Mouse (Mus musculus) midbrain, embryonic 14.5 days (tissue): Measurements from ENCODE around the gene Mcu. TPM values are rescaled to one million over a fixed set of nuclear protein-coding genes. Genes with fewer than 3 reads are reported as not detected.

Experiments used
- ATAC-seq: fragments of 200-750 bp; cut with Nextera tagmentation; 2 replicates; pipeline ENCODE4 v1.8.0; 2017; ENCODE audit warnings: moderate number of reproducible peaks, moderate library complexity; ENCODE audit not compliant: low FRiP score, low TSS enrichment
- DNase-seq: peaks from one replicate; pipeline ENCODE4 v3.0.0-alpha.2; 2015
- H3K27ac ChIP-seq: fragments of 300-500 bp; sonication (generic); replicated peaks from 2 replicates; pipeline ENCODE4 v1.5.1; 2014; ENCODE audit warnings: mild to moderate bottlenecking, low read depth, low read length, moderate library complexity
- H3K27me3 ChIP-seq: fragments of 300-500 bp; sonication (generic); 2 replicates; pipeline ENCODE4 v1.6.1; 2014; ENCODE audit warnings: low read length, control low read depth, mixed read lengths; ENCODE audit not compliant: control insufficient read depth, insufficient read depth
- H3K36me3 ChIP-seq: fragments of 300-500 bp; sonication (generic); 2 replicates; pipeline ENCODE4 v1.6.1; 2014; ENCODE audit warnings: low read length, control low read depth; ENCODE audit not compliant: control insufficient read depth, insufficient read depth
- H3K4me1 ChIP-seq: fragments of 300-500 bp; sonication (generic); 2 replicates; pipeline ENCODE4 v1.6.1; 2014; ENCODE audit warnings: mild to moderate bottlenecking, antibody characterized with exemption, low read length, control low read depth; ENCODE audit not compliant: control insufficient read depth, insufficient read depth
- H3K4me2 ChIP-seq: fragments of 300-500 bp; sonication (generic); 2 replicates; pipeline ENCODE4 v1.6.1; 2014; ENCODE audit warnings: mild to moderate bottlenecking, low read length, moderate library complexity
- H3K4me3 ChIP-seq: fragments of 300-500 bp; sonication (generic); replicated peaks from 2 replicates; pipeline ENCODE4 v1.5.1; 2014; ENCODE audit warnings: low read depth, low read length
- H3K9ac ChIP-seq: fragments of 300-500 bp; sonication (generic); replicated peaks from 2 replicates; pipeline ENCODE4 v1.6.1; 2014; ENCODE audit warnings: mild to moderate bottlenecking, low read length, moderate library complexity
- H3K9me3 ChIP-seq: fragments of 300-500 bp; sonication (generic); 2 replicates; pipeline ENCODE4 v1.6.1; 2016; ENCODE audit warnings: low read length, control low read depth, mixed read lengths; ENCODE audit not compliant: control insufficient read depth
- WGBS: fragments of 180-500 bp; shearing (Covaris S2); extraction: QIAGEN DNeasy Blood & Tissue Kit; methylation state at CpG from one replicate; pipeline ENCODE4 v1.1.7; 2014; 5-methylcytosine and 5-hydroxymethylcytosine counted together
- polyA plus RNA-seq: library from polyadenylated mRNA; unstranded; fragments of >200 nt; fragmentation: Nextera tagmentation; extraction: Ambion mirVana; gene quantifications from 2 replicates; pipeline ENCODE4 v1.2.1, GENCODE M21; 2014

Mcu gene
- polyA plus RNA-seq, 1 experiment from 2014 or later: 24.7 TPM

- no peak overlapping the region for H3K27ac ChIP-seq
- H3K4me2 ChIP-seq: no peak overlapping the region
- ATAC-seq: no peak
- no peak overlapping the region for H3K4me3 ChIP-seq
- 87% methylated on average over 11 of the region's 11 CpGs for WGBS
- H3K9ac ChIP-seq: no peak overlapping the region
- H3K36me3 ChIP-seq: no peaks in the 10 kb centered on the region
- no peaks in the 10 kb centered on the region for H3K9me3 ChIP-seq
- H3K4me1 ChIP-seq: no peaks in the 10 kb centered on the region
- no peaks in the 10 kb centered on the region for H3K27me3 ChIP-seq
- no peak for DNase-seq
These were observed 89.2 kb downstream of the Mcu start for GRCm38 (mm10) chr10:59527311-59527710.

DNA sequence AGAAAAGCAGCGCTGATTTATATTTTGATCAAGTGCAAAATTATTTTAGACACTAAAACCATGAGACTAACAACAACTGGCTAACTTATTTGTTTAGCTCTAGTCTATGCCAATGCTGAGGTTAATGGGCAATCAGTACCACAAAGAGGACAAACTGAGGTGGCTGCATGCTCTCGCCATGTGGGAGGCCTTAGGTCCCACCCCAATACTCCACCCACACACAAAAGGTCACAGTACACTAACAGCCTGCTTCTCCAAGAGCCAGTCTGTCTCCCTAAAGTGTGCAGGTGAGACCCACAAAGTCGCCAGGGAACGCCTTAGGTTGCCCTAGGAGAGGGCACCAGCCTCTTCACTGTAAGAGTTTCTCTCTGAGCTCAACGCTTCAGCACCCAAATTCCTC is 91.8 kb downstream of the Mcu start:
- no peaks in the 10 kb centered on the region for H3K4me1 ChIP-seq
- H3K9me3 ChIP-seq: no peaks in the 10 kb centered on the region
- no peaks in the 10 kb centered on the region for H3K36me3 ChIP-seq
- 84% methylated on average over 5 of the region's 5 CpGs for WGBS
- no peak overlapping the region for H3K27ac ChIP-seq
- no peak overlapping the region for H3K4me3 ChIP-seq
- no peak overlapping the region for H3K4me2 ChIP-seq
- H3K9ac ChIP-seq: no peak overlapping the region
- ATAC-seq (no peak), DNase-seq (no peak)
- H3K27me3 ChIP-seq: no peaks in the 10 kb centered on the region

DNA sequence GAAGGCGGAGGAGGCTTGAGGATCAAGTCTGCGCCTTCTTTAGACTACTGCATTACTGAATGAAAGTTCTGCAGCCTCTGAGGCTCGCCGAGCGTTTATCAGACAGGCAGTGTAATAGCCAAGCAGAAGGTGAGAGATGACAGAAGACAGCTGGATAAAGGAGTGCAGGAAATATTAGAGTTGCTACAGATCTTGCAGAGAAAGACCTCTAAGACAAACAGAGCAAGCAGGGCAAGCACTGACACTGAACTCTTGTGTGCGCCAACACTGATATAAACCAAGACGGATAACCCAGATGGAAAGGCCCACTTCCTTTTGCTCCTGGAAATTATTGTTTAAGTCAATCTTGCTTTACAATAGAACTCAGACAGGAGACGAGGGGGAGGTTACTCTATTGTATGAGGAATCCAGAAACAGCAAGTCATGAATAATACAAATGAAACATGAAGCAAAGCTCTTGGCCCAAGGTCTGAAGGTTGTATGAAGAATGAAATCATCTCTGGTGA is 92.6 kb downstream of the Mcu start:
- Histone ChIP-seq H3K4me3 (no peak overlapping the region), H3K36me3 (no peaks in the 10 kb centered on the region), H3K27me3 (no peaks in the 10 kb centered on the region), H3K4me1 (no peaks in the 10 kb centered on the region), H3K4me2 (no peak overlapping the region), H3K9me3 (no peaks in the 10 kb centered on the region), H3K27ac (no peak overlapping the region), H3K9ac (no peak overlapping the region)
- DNase-seq (no peak), ATAC-seq (no peak)
- WGBS: 56% methylated on average over 8 of the region's 8 CpGs

DNA sequence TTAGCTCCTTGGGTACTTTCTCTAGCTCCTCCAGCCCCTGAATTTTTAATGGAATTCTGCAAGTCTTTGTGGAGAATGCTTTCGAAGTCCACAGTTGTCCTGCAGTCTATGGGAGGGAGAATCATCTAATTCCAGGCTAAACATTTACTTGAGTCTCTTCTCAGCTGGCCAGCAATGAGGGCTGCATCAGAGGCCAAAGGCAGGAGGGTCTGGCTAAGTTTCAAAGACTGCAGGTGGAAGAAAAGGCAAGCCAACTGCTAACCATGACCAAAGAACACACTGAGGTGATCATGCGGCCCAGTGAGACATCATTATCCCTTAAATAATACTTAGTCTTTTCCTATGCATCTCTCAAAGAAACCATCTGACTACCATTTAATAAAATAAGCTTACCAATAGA is 95.8 kb downstream of the Mcu start:
- no peak for ATAC-seq
- no peak for DNase-seq
- Histone ChIP-seq H3K27me3 (no peaks in the 10 kb centered on the region), H3K36me3 (no peaks in the 10 kb centered on the region), H3K4me1 (no peaks in the 10 kb centered on the region), H3K4me3 (no peak overlapping the region), H3K27ac (no peak overlapping the region), H3K9ac (no peak overlapping the region), H3K9me3 (no peaks in the 10 kb centered on the region), H3K4me2 (no peak overlapping the region)
- WGBS: 94% methylated on average over 2 of the region's 2 CpGs

DNA sequence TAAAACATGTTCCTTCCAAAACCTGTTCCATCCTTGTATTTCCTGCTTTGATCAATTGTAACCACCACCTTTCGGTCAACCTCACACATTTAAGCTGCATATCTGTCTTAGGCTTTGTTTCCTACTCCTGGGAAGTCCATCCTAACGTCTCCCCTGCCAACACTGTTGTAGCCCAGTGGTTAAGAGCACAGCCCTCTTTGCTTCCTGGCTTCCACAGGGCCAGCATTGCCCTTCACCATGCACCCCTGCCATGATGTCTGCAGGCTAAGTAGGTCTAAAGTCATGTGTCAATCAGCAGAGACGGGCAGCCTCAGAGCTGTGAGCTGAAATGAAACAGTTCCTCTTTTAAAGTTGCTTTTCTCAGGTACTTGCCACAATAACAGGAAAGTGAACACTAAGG is 97.1 kb downstream of the Mcu start:
- no peak overlapping the region for H3K27ac ChIP-seq
- no peak overlapping the region for H3K4me3 ChIP-seq
- no peaks in the 10 kb centered on the region for H3K9me3 ChIP-seq
- no peak overlapping the region for H3K9ac ChIP-seq
- H3K36me3 ChIP-seq: no peaks in the 10 kb centered on the region
- ATAC-seq (no peak), DNase-seq (no peak)
- no peaks in the 10 kb centered on the region for H3K4me1 ChIP-seq
- H3K4me2 ChIP-seq: no peak overlapping the region
- WGBS: 92% methylated on average over 3 of the region's 3 CpGs
- no peaks in the 10 kb centered on the region for H3K27me3 ChIP-seq

DNA sequence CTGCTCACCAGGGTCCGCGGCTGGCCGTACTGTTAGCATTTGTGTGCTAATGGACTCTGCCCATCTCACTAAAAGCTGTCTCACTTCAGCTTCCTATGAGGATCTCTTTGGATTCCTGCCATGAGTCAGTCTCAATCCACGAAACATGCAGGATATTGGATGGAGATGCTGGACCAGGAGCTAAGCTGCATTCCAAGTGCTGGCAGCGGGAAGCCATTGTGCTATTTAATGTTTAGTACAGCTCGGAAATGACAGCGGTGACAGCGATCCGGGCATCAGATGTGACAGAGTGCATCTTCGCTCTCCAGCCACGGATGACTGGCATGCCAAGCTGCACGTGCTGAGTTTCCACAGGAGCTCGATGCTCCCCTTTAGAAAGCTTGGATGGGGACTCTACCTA is 99.3 kb downstream of the Mcu start:
- DNase-seq (no peak), ATAC-seq (no peak)
- H3K4me1 ChIP-seq: 0 out of 2 replicates have a peak, but pooled peaks cover 6% of the 10 kb centered on the region
- H3K9ac ChIP-seq: no peak overlapping the region
- H3K4me2 ChIP-seq: no peak overlapping the region
- H3K27ac ChIP-seq: no peak overlapping the region
- H3K27me3 ChIP-seq: no peaks in the 10 kb centered on the region
- 89% methylated on average over 13 of the region's 13 CpGs for WGBS
- no peak overlapping the region for H3K4me3 ChIP-seq
- no peaks in the 10 kb centered on the region for H3K36me3 ChIP-seq
- H3K9me3 ChIP-seq: no peaks in the 10 kb centered on the region

DNA sequence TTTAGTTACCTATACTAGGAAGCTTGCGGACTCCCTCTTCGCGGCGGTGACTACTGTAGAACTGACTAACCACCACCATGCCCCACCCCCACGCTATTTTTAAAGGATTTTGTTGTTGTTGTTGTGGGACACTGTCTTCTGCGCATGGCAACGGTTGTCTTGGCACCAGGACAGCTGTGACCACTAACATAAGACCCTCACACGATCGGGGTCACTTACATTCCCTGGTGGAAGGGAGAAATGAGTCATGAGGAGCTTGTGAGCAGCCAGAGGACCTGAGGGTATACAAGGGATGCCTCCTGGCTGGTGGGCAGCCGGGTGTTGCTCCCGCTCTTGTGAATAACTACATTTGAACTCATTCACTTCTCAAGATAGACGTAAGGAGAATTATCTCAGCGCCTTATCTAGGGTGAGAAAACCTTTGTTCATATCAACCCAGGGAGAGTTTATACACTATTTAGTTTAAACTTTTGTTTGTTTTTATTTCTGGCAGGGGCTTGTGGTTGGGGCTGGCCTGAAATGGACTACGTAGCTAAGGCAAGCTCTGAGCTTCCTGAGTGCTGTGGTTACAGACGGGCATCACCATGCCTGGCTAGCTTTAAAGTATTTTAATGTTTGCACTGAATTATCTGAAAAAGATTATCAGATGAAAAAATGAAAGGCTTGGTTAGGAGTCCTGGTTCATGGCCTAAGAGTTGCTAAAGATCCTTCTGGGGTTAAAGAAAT is 101.6 kb downstream of the Mcu start:
- H3K27ac ChIP-seq: no peak overlapping the region
- H3K36me3 ChIP-seq: no peaks in the 10 kb centered on the region
- H3K4me2 ChIP-seq: no peak overlapping the region
- H3K9me3 ChIP-seq: no peaks in the 10 kb centered on the region
- no peaks in the 10 kb centered on the region for H3K27me3 ChIP-seq
- ATAC-seq (no peak), DNase-seq (no peak)
- no peak overlapping the region for H3K9ac ChIP-seq
- 88% methylated on average over 15 of the region's 15 CpGs for WGBS
- 0 out of 2 replicates have a peak, but pooled peaks cover 6% of the 10 kb centered on the region for H3K4me1 ChIP-seq
- no peak overlapping the region for H3K4me3 ChIP-seq

DNA sequence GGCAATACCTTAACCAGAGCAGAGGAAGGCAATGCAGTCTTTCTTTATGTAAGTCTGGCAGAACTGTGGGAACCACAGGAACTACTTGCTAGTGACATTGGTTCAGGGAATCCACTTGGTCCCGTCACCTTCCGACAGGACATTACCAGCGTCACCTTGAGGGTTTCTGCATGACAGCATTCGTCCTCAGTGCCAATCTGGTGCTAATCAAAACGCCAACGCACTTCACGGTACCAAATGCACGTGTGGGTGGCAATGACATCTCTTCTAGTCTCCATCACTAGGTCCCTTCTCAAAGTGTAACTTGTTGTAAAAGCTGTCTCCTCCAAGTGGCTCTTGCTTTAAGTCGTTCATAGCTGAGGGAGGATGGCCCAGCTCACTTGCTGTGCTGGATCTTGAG is 104.3 kb downstream of the Mcu start:
- DNase-seq (no peak), ATAC-seq (no peak)
- Histone ChIP-seq H3K36me3 (no peaks in the 10 kb centered on the region), H3K4me1 (0 out of 2 replicates have a peak, but pooled peaks cover 6% of the 10 kb centered on the region), H3K27ac (no peak overlapping the region), H3K9ac (no peak overlapping the region), H3K4me2 (no peak overlapping the region), H3K9me3 (no peaks in the 10 kb centered on the region), H3K4me3 (no peak overlapping the region), H3K27me3 (no peaks in the 10 kb centered on the region)
- WGBS: 84% methylated on average over 9 of the region's 9 CpGs

GRCm38 (mm10) chr10:59511427-59511963 is 105.0 kb downstream of the Mcu start:
- no peaks in the 10 kb centered on the region for H3K9me3 ChIP-seq
- H3K4me3 ChIP-seq: no peak overlapping the region
- ATAC-seq (no peak), DNase-seq (peak; percentile 36)
- no peak overlapping the region for H3K9ac ChIP-seq
- H3K27ac ChIP-seq: no peak overlapping the region
- H3K36me3 ChIP-seq: no peaks in the 10 kb centered on the region
- WGBS: 54% methylated on average over 14 of the region's 14 CpGs
- H3K4me2 ChIP-seq: no peak overlapping the region
- H3K4me1 ChIP-seq: 0 out of 2 replicates have a peak, but pooled peaks cover 6% of the 10 kb centered on the region
- no peaks in the 10 kb centered on the region for H3K27me3 ChIP-seq
